Mouse (Mus musculus) left cerebral cortex, postnatal 25 days (tissue): ENCODE data around the gene Adgrl4. TPM values are rescaled to one million over a fixed set of nuclear protein-coding genes. Genes with fewer than 3 reads are reported as not detected.

Source experiments
- DNase-seq, 2 experiments: peaks; one replicate each; pipeline ENCODE4 v3.0.0; 2022; ENCODE audit warnings: low spot score in 2 of 2, mixed read lengths in 1 of 2
- intact Hi-C: fragments of 180-260 bp; cut with DNase I; formaldehyde crosslinking; loops from one replicate; pipeline ENCODE4 v1.15.1; 2025
- total RNA-seq, 2 experiments: library from RNA; stranded (reverse); gene quantifications; 2 replicates each; pipeline ENCODE4 v1.2.3; 2021

Adgrl4 gene
- total RNA-seq, result 10 to 100 TPM; 24.8 to 26.9 TPM

GRCm38 (mm10) chr3:151437693-151438092 is at the start of gene Adgrl4:
Gene Adgrl4, plus strand, starts transcription at chr3:151437887.
- no peak for DNase-seq

GRCm38 (mm10) chr3:151390912-151391311 is 46.8 kb upstream of the Adgrl4 start:
- intact Hi-C loops, result no loop called here
- no peak for DNase-seq

More at GRCm38 (mm10) chr3:151437693-151438092, at the start of gene Adgrl4:
- intact Hi-C loops, result no loop called here

- intact Hi-C loops, result no loop called here
- DNase-seq, result no peak
Observed at GRCm38 (mm10) chr3:151392891-151393290, 44.8 kb upstream of the Adgrl4 start.

GRCm38 (mm10) chr3:151393330-151393729 is 44.4 kb upstream of the Adgrl4 start:
- DNase-seq, result no peak
- intact Hi-C loops, result no loop called here

- DNase-seq, result no peak
- intact Hi-C loops, result no loop called here
Observed at GRCm38 (mm10) chr3:151399270-151399669, 38.4 kb upstream of the Adgrl4 start.

GRCm38 (mm10) chr3:151411031-151411430 is 26.7 kb upstream of the Adgrl4 start:
- no peak for DNase-seq
- intact Hi-C loops, result no loop called here

GRCm38 (mm10) chr3:151411488-151411887 is 26.2 kb upstream of the Adgrl4 start:
- intact Hi-C loops, result no loop called here
- peak in 1 of 2 experiments; percentile 15 for DNase-seq

- no peak for DNase-seq
- intact Hi-C loops, result no loop called here
Observed at GRCm38 (mm10) chr3:151416931-151417330, 20.8 kb upstream of the Adgrl4 start.

- intact Hi-C loops, result no loop called here
- DNase-seq, result no peak
Observed at GRCm38 (mm10) chr3:151417688-151418572, 19.8 kb upstream of the Adgrl4 start.

GRCm38 (mm10) chr3:151424326-151425207 is 13.1 kb upstream of the Adgrl4 start:
- no peak for DNase-seq
- intact Hi-C loops, result no loop called here

GRCm38 (mm10) chr3:151430106-151430505 is 7.6 kb upstream of the Adgrl4 start:
- intact Hi-C loops, result no loop called here
- DNase-seq, result no peak

GRCm38 (mm10) chr3:151431507-151431906 is 6.2 kb upstream of the Adgrl4 start:
- no peak for DNase-seq
- intact Hi-C loops, result no loop called here

GRCm38 (mm10) chr3:151438364-151438763 is 677 bp downstream of the Adgrl4 start:
- no peak for DNase-seq
- intact Hi-C loops, result no loop called here

- intact Hi-C loops, result no loop called here
- no peak for DNase-seq
Observed at GRCm38 (mm10) chr3:151439976-151440375, 2.3 kb downstream of the Adgrl4 start.

- DNase-seq, result no peak
- intact Hi-C loops, result no loop called here
Observed at GRCm38 (mm10) chr3:151442026-151442425, 4.3 kb downstream of the Adgrl4 start.

GRCm38 (mm10) chr3:151443486-151443885 is 5.8 kb downstream of the Adgrl4 start:
- intact Hi-C loops, result no loop called here
- DNase-seq, result no peak

GRCm38 (mm10) chr3:151444284-151444683 is 6.6 kb downstream of the Adgrl4 start:
- intact Hi-C loops, result no loop called here
- DNase-seq, result no peak

GRCm38 (mm10) chr3:151445936-151446335 is 8.2 kb downstream of the Adgrl4 start:
- intact Hi-C loops, result no loop called here
- DNase-seq, result peak in 1 of 2 experiments; percentile 55

GRCm38 (mm10) chr3:151454985-151455701 is 17.5 kb downstream of the Adgrl4 start:
- no peak for DNase-seq
- intact Hi-C loops, result no loop called here
